Mouse (Mus musculus): Measurements from ENCODE around the gene Pcgf5.
A peak's percentile ranks its signal among the peaks of the same experiment; 100 is the strongest.

Gene Pcgf5

DNA sequence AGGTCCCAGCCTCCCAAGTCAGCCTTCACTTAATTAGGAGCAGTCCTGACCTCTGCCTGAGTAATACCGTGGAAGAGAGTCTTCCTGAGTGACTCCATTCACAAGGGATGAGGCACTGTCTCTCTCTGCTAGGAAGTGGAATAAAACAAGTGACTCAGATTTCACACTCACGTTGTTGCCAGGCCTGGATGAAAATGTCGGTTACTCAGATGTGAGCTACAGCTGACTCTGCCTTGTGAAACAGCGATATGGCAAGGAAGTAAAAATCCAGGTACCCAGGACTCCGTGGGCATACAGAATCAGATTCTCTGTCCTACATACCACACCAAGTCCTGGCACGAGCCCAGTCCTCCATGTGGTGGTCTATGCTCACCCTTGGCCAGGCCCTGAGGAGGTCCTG lies 142.8 kb downstream of the Pcgf5 start:
- no peak for DNase-seq (ENCODE audit: low read depth, low spot score)

DNA sequence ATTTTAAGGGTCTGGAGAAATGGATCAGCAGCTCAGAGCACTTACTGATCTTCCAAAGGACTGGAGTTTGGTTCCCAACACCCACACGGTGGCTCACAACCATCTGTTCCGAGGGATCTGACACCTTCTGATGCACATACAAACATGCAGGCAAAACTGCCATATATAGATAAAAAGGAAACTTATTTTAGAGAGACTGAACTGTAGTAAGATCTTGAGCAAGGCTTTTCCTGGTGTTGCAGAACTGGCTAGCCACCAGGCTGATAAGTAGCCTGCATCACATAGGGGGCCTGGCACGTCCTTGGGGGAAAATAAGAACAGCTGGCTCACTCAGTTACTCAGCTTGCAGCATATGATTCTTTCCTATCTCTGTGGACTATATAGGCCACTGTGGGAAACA lies 147.4 kb downstream of the Pcgf5 start:
- no peak for DNase-seq (ENCODE audit: low read depth, low spot score)

DNA sequence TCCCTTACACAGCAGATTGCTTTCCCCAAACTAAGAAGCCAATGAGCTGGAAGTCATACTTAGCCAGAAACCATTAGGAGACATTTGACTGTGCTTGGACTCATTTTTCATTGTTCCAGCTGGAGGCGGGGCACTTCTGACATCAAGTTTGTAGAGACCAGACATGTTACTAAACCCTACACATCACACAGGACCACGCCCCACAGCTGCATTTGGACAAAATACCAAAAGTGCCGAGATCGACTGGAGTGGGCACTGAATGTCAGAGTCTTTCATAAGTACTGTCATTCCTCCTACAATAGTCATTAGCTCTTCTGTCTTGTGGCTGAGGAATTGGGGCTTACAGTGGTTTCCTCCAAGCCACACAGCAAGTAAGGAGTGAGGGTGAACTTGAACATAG lies 148.4 kb downstream of the Pcgf5 start:
- no peak for DNase-seq (ENCODE audit: low read depth, low spot score)

DNA sequence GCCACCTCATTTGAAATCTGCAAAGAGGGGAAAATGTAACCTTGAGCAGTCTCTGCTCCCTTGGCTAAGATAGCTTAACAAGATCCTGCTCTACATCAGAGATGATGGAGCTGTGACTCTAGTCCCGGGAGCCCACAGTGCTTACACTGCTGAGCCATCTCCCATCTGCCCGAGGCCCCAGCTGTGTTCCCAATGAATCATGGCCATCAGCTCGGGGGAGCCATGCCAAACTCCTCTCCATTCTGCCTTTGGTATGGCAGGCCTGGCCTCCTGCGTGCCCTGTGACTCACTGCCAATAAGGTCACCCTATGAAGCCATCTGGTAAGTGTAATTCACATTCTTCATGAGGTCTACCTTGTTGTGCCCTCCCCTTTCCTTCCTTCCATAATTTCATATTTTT lies 149.0 kb downstream of the Pcgf5 start:
- no peak for DNase-seq (ENCODE audit: low read depth, low spot score)

DNA sequence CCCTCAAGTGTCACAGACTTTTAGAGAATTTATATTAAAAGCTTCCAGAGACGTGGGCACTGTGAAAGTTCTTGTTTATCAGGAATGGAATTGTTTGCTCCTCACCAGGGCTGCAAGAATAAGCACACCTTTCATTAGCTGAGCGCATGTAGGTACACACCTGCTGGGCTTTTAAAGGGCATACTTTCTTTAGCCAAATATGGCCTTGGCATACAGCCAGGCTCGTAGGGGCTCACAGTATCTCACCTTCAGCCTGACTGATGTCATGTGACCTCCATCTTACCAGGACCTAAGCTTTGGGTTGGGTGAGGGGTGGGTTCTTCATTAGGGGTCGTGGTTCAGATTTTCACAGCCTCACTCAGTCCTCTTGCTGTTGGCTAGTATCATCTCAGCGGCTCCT lies 149.6 kb downstream of the Pcgf5 start:
- peak; percentile 19 for DNase-seq (ENCODE audit: low read depth, low spot score)

DNA sequence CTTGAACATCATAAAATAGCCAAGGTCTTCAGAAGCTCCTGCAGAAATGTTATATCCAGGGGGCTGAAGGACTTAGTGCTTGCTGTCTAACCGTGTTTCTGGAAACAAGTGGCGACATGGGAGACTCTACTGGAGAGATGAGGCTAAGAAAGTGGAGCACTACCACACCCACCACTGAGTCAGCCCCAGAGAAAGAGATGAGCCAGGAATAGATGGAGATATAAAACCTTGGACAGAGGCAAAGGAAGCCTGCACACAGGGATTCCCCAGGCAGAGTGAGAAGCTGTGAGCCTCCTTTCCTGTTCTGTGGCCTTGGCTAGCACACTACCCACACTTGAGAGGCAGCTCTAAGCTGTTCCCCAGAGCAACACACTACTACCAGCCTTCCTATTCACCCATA lies 156.6 kb downstream of the Pcgf5 start:
- no peak for DNase-seq (ENCODE audit: low read depth, low spot score)

Data from ES-CJ7 (cell line).